Mouse (Mus musculus): ENCODE data around the gene Oaz1. TPM values are rescaled to one million over a fixed set of nuclear protein-coding genes. Genes with fewer than 3 reads are reported as not detected.
"Not testable (repeated sequence)": the region's sequence is repeated elsewhere in the genome, so short reads cannot be mapped to it uniquely, and the experiment has no call there.

Gene Oaz1
- polyA plus RNA-seq, 1 experiment: 1,494 TPM

DNA sequence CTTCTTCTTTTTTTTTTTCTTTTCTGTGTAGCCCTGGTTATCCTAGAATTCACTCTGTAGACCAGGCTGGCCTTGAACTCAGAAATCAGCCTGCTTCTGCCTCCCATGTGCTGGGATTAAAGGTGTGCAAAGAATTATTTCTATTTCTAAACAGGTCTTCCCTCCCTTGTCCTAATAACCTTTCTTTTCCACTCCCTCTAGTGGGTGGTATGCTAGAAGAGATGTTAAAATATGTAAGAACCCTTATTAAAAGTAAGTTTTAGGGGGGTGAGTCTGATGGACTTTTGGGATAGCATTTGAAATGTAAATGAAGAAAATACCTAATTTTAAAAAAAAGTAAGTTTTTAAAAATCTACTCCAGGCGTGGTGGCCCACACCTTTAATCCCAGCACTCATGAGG lies 3.1 kb upstream of the Oaz1 start:
- Histone ChIP-seq H3ac (ENCODE audit: control insufficient read depth, insufficient read length, low read depth) (no peak overlapping the region), H3K79me2 (ENCODE audit: control insufficient read depth, insufficient read depth) (peaks cover 18% of the 10 kb centered on the region), H3K79me3 (ENCODE audit: low read depth) (peaks cover 14% of the 10 kb centered on the region), H3K36me3 (ENCODE audit: control insufficient read depth, insufficient read depth) (peaks cover 1% of the 10 kb centered on the region), H3K4me3 (ENCODE audit: insufficient read depth, poor library complexity, severe bottlenecking) (no peak overlapping the region), H3K27me3 (ENCODE audit: control insufficient read depth, insufficient read depth, insufficient read length) (no peaks in the 10 kb centered on the region)
- TF ChIP-seq CTCF (IDR thresholded peaks at IDR 0.05; ENCODE audit: control insufficient read depth, insufficient read depth, insufficient read length) (no peak), USF1 (IDR thresholded peaks at IDR 0.05; ENCODE audit: low read depth) (no peak), MYOD1 (IDR thresholded peaks at IDR 0.05; ENCODE audit: control insufficient read depth, insufficient read length, low read depth) (no peak), MAX (IDR thresholded peaks at IDR 0.05) (no peak), MYOG (IDR thresholded peaks at IDR 0.05; ENCODE audit: control insufficient read depth, extremely low read depth, insufficient read length) (no peak), CEBPB (IDR thresholded peaks at IDR 0.05; ENCODE audit: low read depth) (no peak), FOSL1 (IDR thresholded peaks at IDR 0.05; ENCODE audit: insufficient read depth, low read length, poor library complexity, severe bottlenecking) (no peak)

DNA sequence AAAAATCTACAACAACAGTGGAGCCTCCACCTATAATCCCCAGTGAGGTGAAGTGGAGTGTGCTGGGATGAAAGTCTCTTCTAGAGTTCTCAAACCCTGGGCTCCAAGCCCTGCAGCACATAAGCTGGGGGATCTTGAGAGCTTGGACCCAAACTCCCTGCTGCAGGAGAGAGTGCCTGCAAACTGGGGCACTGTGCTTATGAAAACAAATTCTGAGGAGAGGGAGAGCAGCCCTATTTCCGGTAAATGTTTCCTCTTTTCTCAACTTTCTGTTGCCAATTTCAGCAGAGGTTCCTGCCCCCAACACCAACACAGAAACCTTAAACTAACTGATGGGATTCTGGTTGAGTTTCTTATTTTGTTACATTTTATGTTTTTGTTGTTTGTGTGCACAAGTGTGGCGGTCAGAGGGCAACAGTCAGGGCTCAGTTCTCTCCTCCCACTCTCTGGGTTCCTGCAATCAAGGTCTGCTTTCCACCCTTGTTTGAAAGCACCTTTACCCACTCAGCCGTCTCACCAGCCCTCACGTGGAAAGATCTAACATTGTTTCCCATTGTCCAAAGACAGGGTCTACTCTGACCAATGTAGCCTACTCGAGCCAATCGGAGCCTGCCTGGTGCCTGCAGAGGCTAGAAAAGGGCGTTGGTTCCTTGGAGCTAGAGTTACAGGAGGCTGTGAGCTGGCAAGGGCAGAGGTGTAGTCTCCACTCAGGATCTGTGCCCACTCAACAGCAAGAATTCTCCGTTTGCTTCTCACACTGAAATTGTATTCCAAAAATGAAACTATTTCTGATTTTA lies 2.4 kb upstream of the Oaz1 start:
- peaks cover 26% of the 10 kb centered on the region for H3K79me2 ChIP-seq (ENCODE audit: control insufficient read depth, insufficient read depth)
- no peak overlapping the region for H3ac ChIP-seq (ENCODE audit: control insufficient read depth, insufficient read length, low read depth)
- no peak overlapping the region for H3K4me3 ChIP-seq (ENCODE audit: insufficient read depth, poor library complexity, severe bottlenecking)
- H3K36me3 ChIP-seq (ENCODE audit: control insufficient read depth, insufficient read depth): peaks cover 7% of the 10 kb centered on the region
- peaks cover 19% of the 10 kb centered on the region for H3K79me3 ChIP-seq (ENCODE audit: low read depth)
- TF ChIP-seq CEBPB (IDR thresholded peaks at IDR 0.05; ENCODE audit: low read depth): no peak
- no peak for TF ChIP-seq MYOG (IDR thresholded peaks at IDR 0.05; ENCODE audit: control insufficient read depth, extremely low read depth, insufficient read length)
- no peak for TF ChIP-seq FOSL1 (IDR thresholded peaks at IDR 0.05; ENCODE audit: insufficient read depth, low read length, poor library complexity, severe bottlenecking)
- TF ChIP-seq USF1 (IDR thresholded peaks at IDR 0.05; ENCODE audit: low read depth): no peak
- TF ChIP-seq MAX (IDR thresholded peaks at IDR 0.05): no peak
- no peak for TF ChIP-seq MYOD1 (IDR thresholded peaks at IDR 0.05; ENCODE audit: control insufficient read depth, insufficient read length, low read depth)
- TF ChIP-seq CTCF (IDR thresholded peaks at IDR 0.05; ENCODE audit: control insufficient read depth, insufficient read depth, insufficient read length): no peak
- no peaks in the 10 kb centered on the region for H3K27me3 ChIP-seq (ENCODE audit: control insufficient read depth, insufficient read depth, insufficient read length)

DNA sequence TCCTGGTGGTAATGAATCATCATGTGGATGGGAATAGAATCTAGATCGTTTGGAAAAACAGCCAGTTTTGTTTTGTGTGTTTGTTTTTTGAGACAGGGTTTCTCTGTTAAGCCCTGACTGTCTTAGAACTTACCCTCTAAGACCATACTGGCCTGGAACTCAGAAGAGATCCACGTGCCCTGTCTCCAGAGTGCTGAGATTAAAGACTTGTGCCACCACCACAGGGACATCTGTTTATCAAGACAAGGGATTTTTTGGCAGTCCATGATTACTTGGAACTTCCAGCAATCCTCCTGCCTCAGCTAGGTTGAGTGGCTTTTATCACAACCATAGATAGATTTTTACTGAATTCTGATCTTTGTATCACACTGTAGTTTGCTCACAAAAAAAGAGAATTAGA lies 1.6 kb upstream of the Oaz1 start:
- peaks cover 14% of the 10 kb centered on the region for H3K36me3 ChIP-seq (ENCODE audit: control insufficient read depth, insufficient read depth)
- TF ChIP-seq MAX (IDR thresholded peaks at IDR 0.05) (no peak), MYOD1 (IDR thresholded peaks at IDR 0.05; ENCODE audit: control insufficient read depth, insufficient read length, low read depth) (no peak), MYOG (IDR thresholded peaks at IDR 0.05; ENCODE audit: control insufficient read depth, extremely low read depth, insufficient read length) (no peak)

DNA sequence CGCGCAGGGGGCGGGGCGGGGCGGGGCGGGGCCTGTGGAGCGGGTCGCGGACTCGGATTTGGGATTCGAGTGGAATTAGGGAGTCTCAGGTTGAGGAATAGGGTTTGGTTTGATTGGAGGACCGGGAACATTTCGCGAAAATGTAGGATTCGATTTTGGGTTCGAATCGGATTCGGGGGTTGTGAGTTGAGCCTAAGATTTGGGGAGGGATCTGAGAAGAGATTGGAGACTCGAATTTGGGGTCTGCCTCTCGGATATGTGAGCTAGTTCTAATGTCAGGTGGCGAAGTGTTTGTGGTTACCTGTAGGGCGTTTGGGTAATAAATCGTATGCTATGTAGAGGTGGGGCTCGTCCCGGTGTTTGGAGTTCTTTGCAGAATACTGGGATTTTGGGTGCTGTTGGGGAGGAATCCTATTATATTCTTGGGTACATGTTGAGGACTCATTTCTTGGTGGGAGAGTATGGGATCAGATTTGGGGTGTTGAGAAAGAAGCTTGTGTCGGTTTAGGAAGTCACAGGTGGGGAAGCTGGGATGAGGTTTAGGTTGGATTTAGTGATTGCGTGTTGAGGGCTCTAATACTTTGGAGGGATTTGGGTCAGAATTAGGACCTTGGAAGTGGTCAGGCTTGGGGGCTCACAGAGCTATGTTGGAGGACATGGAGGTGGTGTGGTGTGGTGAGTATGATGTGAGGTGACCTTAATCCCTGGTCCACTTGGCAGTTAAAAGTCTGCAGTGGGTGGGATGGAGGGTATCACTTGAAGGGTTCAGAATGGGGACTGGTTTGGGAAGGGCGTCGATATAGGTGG lies 810 bp downstream of the Oaz1 start:
- Histone ChIP-seq H3K4me3 (ENCODE audit: insufficient read depth, poor library complexity, severe bottlenecking) (peak overlapping the region; percentile 92), H3ac (ENCODE audit: control insufficient read depth, insufficient read length, low read depth) (peak overlapping the region; percentile 99), H3K79me2 (ENCODE audit: control insufficient read depth, insufficient read depth) (peaks cover 40% of the 10 kb centered on the region), H3K27me3 (ENCODE audit: control insufficient read depth, insufficient read depth, insufficient read length) (no peaks in the 10 kb centered on the region), H3K36me3 (ENCODE audit: control insufficient read depth, insufficient read depth) (peaks cover 26% of the 10 kb centered on the region), H3K79me3 (ENCODE audit: low read depth) (peaks cover 24% of the 10 kb centered on the region)
- TF ChIP-seq MYOG (IDR thresholded peaks at IDR 0.05; ENCODE audit: control insufficient read depth, extremely low read depth, insufficient read length) (no peak), MAX (IDR thresholded peaks at IDR 0.05) (no peak)

More for the DNA sequence above, 1.6 kb upstream of the Oaz1 start:
- peaks cover 34% of the 10 kb centered on the region for H3K79me2 ChIP-seq (ENCODE audit: control insufficient read depth, insufficient read depth)
- H3K27me3 ChIP-seq (ENCODE audit: control insufficient read depth, insufficient read depth, insufficient read length): no peaks in the 10 kb centered on the region
- no peak overlapping the region for H3ac ChIP-seq (ENCODE audit: control insufficient read depth, insufficient read length, low read depth)
- H3K79me3 ChIP-seq (ENCODE audit: low read depth): peaks cover 24% of the 10 kb centered on the region
- H3K4me3 ChIP-seq (ENCODE audit: insufficient read depth, poor library complexity, severe bottlenecking): no peak overlapping the region

DNA sequence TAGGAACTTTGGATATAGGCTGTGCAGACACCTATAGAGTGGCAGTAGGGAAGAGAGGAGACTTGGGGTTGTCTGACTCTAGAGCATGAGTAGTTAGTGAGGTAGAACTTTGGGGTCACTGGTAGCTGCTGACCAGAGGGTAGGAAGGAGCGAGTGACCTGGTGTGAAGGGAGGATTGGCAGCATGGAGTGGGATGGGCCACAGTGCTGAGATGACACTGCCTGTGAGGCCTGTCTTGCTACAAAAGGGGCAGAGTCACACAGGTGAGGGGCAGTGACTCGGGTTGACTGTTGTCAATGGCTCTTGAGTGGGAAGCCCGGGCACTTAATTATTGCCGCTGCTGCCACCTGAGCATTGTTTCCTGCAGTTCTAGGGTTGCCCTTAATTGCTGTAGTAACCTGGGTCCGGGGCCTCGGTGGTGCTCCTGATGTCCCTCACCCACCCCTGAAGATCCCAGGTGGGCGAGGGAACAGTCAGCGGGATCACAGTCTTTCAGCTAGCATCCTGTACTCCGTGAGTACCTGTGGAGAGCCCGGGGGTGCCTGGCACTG lies 1.5 kb downstream of the Oaz1 start:
- Histone ChIP-seq H3K4me3 (ENCODE audit: insufficient read depth, poor library complexity, severe bottlenecking) (peak overlapping the region; percentile 92), H3K79me3 (ENCODE audit: low read depth) (peaks cover 24% of the 10 kb centered on the region), H3K27me3 (ENCODE audit: control insufficient read depth, insufficient read depth, insufficient read length) (no peaks in the 10 kb centered on the region), H3ac (ENCODE audit: control insufficient read depth, insufficient read length, low read depth) (peak overlapping the region; percentile 99), H3K79me2 (ENCODE audit: control insufficient read depth, insufficient read depth) (peaks cover 40% of the 10 kb centered on the region), H3K36me3 (ENCODE audit: control insufficient read depth, insufficient read depth) (peaks cover 26% of the 10 kb centered on the region)
- no peak for TF ChIP-seq CTCF (IDR thresholded peaks at IDR 0.05; ENCODE audit: control insufficient read depth, insufficient read depth, insufficient read length)
- TF ChIP-seq MAX (IDR thresholded peaks at IDR 0.05): no peak
- no peak for TF ChIP-seq MYOD1 (IDR thresholded peaks at IDR 0.05; ENCODE audit: control insufficient read depth, insufficient read length, low read depth)
- no peak for TF ChIP-seq FOSL1 (IDR thresholded peaks at IDR 0.05; ENCODE audit: insufficient read depth, low read length, poor library complexity, severe bottlenecking)
- TF ChIP-seq USF1 (IDR thresholded peaks at IDR 0.05; ENCODE audit: low read depth): no peak
- no peak for TF ChIP-seq CEBPB (IDR thresholded peaks at IDR 0.05; ENCODE audit: low read depth)
- TF ChIP-seq MYOG (IDR thresholded peaks at IDR 0.05; ENCODE audit: control insufficient read depth, extremely low read depth, insufficient read length): no peak

DNA sequence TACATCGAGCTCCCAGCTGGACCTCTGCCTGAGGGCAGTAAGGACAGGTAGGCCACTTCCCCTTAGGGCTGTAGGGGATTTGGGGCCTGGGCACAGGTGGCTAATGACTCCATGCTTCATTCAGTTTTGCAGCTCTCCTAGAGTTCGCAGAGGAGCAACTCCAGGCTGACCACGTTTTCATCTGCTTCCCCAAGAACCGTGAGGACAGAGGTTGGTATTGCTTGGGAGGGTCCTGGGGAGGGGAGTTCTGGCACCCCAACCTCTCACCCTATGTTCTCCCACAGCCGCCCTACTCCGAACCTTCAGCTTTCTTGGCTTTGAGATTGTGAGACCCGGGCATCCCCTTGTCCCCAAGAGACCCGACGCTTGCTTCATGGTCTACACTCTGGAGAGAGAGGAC lies 2.1 kb downstream of the Oaz1 start:
- Histone ChIP-seq H3K79me2 (ENCODE audit: control insufficient read depth, insufficient read depth) (peaks cover 40% of the 10 kb centered on the region), H3K79me3 (ENCODE audit: low read depth) (peaks cover 24% of the 10 kb centered on the region), H3K36me3 (ENCODE audit: control insufficient read depth, insufficient read depth) (peaks cover 26% of the 10 kb centered on the region)
- not testable (repeated sequence) for H3K27me3 ChIP-seq (ENCODE audit: control insufficient read depth, insufficient read depth, insufficient read length); H3K4me3 ChIP-seq (ENCODE audit: insufficient read depth, poor library complexity, severe bottlenecking); H3ac ChIP-seq (ENCODE audit: control insufficient read depth, insufficient read length, low read depth)
